Mouse (Mus musculus) cortical plate, adult 2 months (tissue): Measurements from ENCODE around the gene Mmp9.

Experiments used
- CTCF ChIP-seq: fragments of 200-500 bp; IDR thresholded peaks from 2 replicates; pipeline ENCODE4 v1.5.1; 2011; ENCODE audit warnings: mild to moderate bottlenecking, control low read depth, low read length; ENCODE audit not compliant: insufficient read depth; ENCODE audit errors: extremely low read depth
- POLR2A ChIP-seq: fragments of 200-500 bp; IDR thresholded peaks from 2 replicates; pipeline ENCODE4 v1.6.1; 2011; ENCODE audit warnings: mild to moderate bottlenecking, low read length, control low read depth; ENCODE audit not compliant: insufficient read depth; ENCODE audit errors: extremely low read depth

DNA sequence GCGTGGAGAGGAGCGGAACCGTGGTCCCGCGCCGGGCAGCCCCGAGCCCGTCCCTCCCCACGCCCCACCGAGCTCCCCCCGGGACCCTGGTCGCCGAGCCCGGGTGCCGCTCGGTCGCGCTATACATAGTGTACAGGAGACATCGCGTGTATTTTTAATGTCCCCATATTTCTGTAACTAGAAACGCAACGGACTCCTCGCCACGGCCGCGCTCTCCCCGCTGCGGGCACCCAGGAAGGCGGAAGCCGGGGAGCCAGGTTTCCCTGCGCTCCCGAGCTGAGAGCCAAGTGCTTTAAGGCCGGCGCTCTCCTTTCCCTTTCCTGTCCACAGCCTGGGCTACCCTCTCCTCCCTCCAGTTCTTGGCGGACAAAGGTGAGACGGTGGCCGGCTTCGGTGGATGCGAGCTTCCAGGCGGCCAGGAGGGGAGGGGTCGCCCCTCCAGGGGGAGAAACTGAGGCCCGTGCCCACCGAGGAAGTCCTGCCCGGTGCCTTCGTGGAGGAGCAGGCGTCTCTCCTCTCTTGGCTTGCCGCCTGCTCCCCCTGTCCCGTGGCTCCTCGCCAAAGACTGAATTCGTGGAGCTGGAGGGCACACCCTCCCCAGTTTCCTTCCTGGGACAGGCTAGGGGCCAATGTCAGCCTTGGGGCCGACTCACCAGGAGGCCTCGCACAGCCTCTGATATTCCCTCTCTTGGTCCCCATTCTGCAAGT lies 57.3 kb downstream of the Mmp9 start:
- TF ChIP-seq POLR2A = no peak
- no peak for TF ChIP-seq CTCF
